Mouse (Mus musculus) midbrain, embryonic 11.5 days (tissue): ENCODE measurements around the gene Gmip. TPM values are rescaled to one million over a fixed set of nuclear protein-coding genes. Genes with fewer than 3 reads are reported as not detected.

ENCODE experiments used
- ATAC-seq: fragments of 200-750 bp; cut with Nextera tagmentation; 2 replicates; pipeline ENCODE4 v1.8.0; 2017; ENCODE audit warnings: moderate TSS enrichment, moderate library complexity; ENCODE audit not compliant: low FRiP score
- DNase-seq: peaks from one replicate; pipeline ENCODE4 v3.0.0; 2015; ENCODE audit warnings: low spot score; ENCODE audit errors: missing footprints
- H3K27ac ChIP-seq: fragments of 300-500 bp; sonication (generic); 2 replicates; pipeline ENCODE4 v1.5.1; 2014; ENCODE audit warnings: low read depth, low read length
- H3K27me3 ChIP-seq: fragments of 300-500 bp; sonication (generic); 2 replicates; pipeline ENCODE4 v1.6.1; 2014; ENCODE audit warnings: mild to moderate bottlenecking, low read length, moderate library complexity, mixed read lengths; ENCODE audit not compliant: control insufficient read depth, insufficient read depth
- H3K36me3 ChIP-seq: fragments of 300-500 bp; sonication (generic); 2 replicates; pipeline ENCODE4 v1.6.1; 2014; ENCODE audit warnings: mild to moderate bottlenecking, low read length, moderate library complexity, mixed read lengths; ENCODE audit not compliant: control insufficient read depth, insufficient read depth
- H3K4me1 ChIP-seq: fragments of 300-500 bp; sonication (generic); 2 replicates; pipeline ENCODE4 v1.6.1; 2014; ENCODE audit warnings: low read length; ENCODE audit not compliant: control insufficient read depth, insufficient read depth
- H3K4me2 ChIP-seq: fragments of 300-500 bp; sonication (generic); 2 replicates; pipeline ENCODE4 v1.6.1; 2014; ENCODE audit warnings: mild to moderate bottlenecking, moderate library complexity
- H3K4me3 ChIP-seq: fragments of 300-500 bp; sonication (generic); 2 replicates; pipeline ENCODE4 v1.5.1; 2014; ENCODE audit warnings: low read depth, low read length
- H3K9ac ChIP-seq: fragments of 300-500 bp; sonication (generic); 2 replicates; pipeline ENCODE4 v1.6.1; 2014; ENCODE audit warnings: low read length
- H3K9me3 ChIP-seq: fragments of 300-500 bp; sonication (generic); 2 replicates; pipeline ENCODE4 v1.6.1; 2016; ENCODE audit warnings: low read length; ENCODE audit not compliant: control insufficient read depth
- WGBS: fragments of 180-500 bp; shearing (Covaris S2); extraction: QIAGEN DNeasy Blood & Tissue Kit; methylation state at CpG from one replicate; pipeline ENCODE4 v1.1.7; 2014; 5-methylcytosine and 5-hydroxymethylcytosine counted together
- polyA plus RNA-seq: library from polyadenylated mRNA; unstranded; fragments of >200 nt; fragmentation: Nextera tagmentation; extraction: Ambion mirVana; gene quantifications from 2 replicates; pipeline ENCODE4 v1.2.1, GENCODE M21; 2014

The Gmip gene
- polyA plus RNA-seq, 1 experiment from 2014 or later: 7.8 TPM

DNA sequence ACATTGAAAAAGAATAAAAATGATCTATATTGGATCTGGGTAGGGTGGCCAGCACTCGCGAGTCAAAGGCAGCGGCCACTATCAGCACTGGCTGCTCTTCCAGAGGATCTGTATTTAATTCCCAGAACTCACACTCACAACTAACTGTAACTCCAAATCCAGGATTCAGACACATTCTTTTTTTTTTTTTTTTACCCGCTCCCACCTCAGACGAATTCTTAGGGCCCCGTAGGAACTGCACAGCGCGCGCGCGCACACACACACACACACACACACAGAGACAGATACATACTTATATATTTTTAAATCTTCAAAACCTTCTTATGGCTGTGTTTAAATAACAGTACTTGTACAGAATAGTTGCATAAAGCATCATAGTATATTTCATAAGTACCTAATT is 18.1 kb upstream of the Gmip start:
- ATAC-seq (no peak), DNase-seq (peak; percentile 83)
- peaks cover 9% of the 10 kb centered on the region for H3K36me3 ChIP-seq
- no peaks in the 10 kb centered on the region for H3K27me3 ChIP-seq
- H3K4me1 ChIP-seq: peaks cover 12% of the 10 kb centered on the region
- 41% methylated on average over 11 of the region's 11 CpGs for WGBS
- H3K27ac ChIP-seq: no peak overlapping the region
- peak overlapping the region; percentile 100 for H3K4me3 ChIP-seq
- no peaks in the 10 kb centered on the region for H3K9me3 ChIP-seq
- peak overlapping the region; percentile 83 for H3K4me2 ChIP-seq
- H3K9ac ChIP-seq: peak overlapping the region; percentile 95

DNA sequence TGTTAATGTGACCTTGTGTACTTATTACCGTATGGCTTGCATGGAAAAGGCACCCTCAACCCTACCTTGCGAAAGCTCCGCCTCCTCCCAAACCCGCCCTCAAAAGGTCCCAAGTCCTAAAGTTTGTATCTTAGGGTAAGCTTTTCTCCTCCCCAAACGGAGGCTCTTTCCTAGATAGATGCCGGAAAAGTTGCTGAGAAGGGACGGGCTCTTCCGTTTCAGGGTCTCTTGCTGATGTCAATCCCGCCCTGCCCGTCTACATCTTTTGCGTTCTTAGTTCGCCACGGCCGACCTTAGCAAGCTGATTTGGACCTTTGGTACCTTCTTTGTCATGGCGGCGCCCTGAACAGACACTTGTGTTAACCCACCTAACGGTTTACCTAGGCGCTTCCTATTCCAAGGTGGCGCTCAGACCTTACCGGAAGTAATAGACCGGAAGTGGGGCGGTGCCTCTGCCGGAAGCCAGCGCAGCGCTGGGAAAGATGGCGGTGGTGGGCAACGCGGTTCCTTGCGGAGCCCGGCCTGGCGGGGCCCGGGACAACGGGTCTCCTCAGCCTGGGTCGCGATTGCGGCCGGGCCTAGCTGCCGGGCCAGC is 17.6 kb upstream of the Gmip start, which contains the start of the genes Atp13a1 and Zfp866:
TSS of gene Atp13a1 (plus strand) at position 391 of the 595 bp plus-strand sequence.
TSS of gene Zfp866 (minus strand) at position 406 of the 595 bp plus-strand sequence.
- Histone ChIP-seq H3K4me1 (peaks cover 12% of the 10 kb centered on the region), H3K4me2 (peak within 1 kb of the TSS; percentile 83), H3K9me3 (no peaks in the 10 kb centered on the region), H3K27ac (peak within 1 kb of the TSS; percentile 51), H3K9ac (peak within 1 kb of the TSS; percentile 95), H3K27me3 (no peaks in the 10 kb centered on the region), H3K4me3 (peak within 1 kb of the TSS; percentile 100), H3K36me3 (peaks cover 9% of the 10 kb centered on the region)
- DNase-seq (peak; percentile 99), ATAC-seq (peak; percentile 96)
- WGBS: under 1% methylated on average over 38 of the region's 38 CpGs

DNA sequence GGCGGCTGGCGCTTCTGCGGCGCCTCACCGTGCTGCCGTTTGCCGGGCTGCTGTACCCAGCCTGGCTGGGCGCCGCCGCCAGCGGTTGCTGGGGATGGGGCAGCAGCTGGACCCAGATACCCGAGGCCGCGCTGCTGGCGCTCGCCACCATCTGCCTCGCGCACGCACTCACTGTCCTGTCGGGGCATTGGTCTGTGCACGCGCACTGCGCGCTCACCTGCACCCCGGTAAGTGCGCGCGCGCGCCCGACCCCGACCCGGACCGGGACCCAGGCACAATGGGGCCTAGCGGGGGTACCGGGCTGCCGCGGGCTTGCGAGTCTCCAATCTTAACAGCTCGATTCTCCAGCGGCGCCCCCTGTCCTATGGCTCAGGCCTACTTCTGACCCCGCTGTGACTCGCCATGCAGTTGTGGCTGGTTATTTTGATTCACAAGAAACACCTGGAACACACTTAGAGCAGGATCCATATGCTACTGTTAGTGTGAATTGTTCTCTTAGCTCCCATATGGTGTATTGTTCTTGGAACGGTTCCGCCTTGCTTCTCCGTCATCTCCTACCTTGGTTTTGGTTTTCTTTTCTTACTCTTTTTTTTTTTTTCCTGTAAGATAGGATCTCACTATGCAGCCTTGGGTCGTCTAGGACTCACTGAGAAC is 16.9 kb upstream of the Gmip start:
- ATAC-seq (peak; percentile 78), DNase-seq (peak; percentile 90)
- Histone ChIP-seq H3K4me1 (peaks cover 12% of the 10 kb centered on the region), H3K27me3 (no peaks in the 10 kb centered on the region), H3K9ac (peak overlapping the region; percentile 95), H3K4me3 (peak overlapping the region; percentile 100), H3K36me3 (peaks cover 13% of the 10 kb centered on the region), H3K4me2 (peak overlapping the region; percentile 83), H3K9me3 (no peaks in the 10 kb centered on the region), H3K27ac (peak overlapping the region; percentile 51)
- WGBS: 0% methylated on average over 39 of the region's 48 CpGs

- ATAC-seq (no peak), DNase-seq (no peak)
- Histone ChIP-seq H3K9ac (no peak overlapping the region), H3K4me2 (no peak overlapping the region), H3K27me3 (no peaks in the 10 kb centered on the region), H3K4me1 (peaks cover 12% of the 10 kb centered on the region), H3K36me3 (peaks cover 30% of the 10 kb centered on the region), H3K4me3 (no peak overlapping the region), H3K9me3 (no peaks in the 10 kb centered on the region), H3K27ac (no peak overlapping the region)
- WGBS: 88% methylated on average over 4 of the region's 4 CpGs
Measured at GRCm38 (mm10) chr8:69793666-69794065, 14.8 kb upstream of the Gmip start.

DNA sequence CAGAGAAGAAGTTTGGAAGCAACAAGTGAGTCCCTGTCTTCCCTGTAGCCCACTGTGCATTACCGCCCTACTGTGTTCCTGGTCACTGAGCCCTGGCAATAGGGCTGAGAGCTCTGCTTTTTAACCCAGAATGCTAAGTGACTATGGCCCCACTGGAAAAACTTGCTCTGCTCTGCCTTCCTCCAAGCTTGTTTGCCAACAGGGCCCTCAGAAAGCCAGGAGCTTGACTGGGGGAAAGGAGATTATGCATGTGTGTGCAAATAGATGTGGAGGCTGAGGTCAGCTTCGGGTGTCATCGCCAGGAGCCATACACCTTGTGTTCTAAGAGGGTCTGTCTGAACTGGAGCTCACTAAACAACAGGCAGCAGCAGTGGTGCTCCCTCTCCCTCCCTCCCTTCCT is 14.4 kb upstream of the Gmip start:
- Histone ChIP-seq H3K9me3 (no peaks in the 10 kb centered on the region), H3K36me3 (peaks cover 34% of the 10 kb centered on the region), H3K4me3 (no peak overlapping the region), H3K4me1 (peaks cover 12% of the 10 kb centered on the region), H3K27ac (no peak overlapping the region), H3K4me2 (no peak overlapping the region), H3K9ac (no peak overlapping the region), H3K27me3 (no peaks in the 10 kb centered on the region)
- WGBS: 96% methylated on average over 3 of the region's 3 CpGs
- ATAC-seq (no peak), DNase-seq (no peak)

GRCm38 (mm10) chr8:69794901-69795300 is 13.6 kb upstream of the Gmip start:
- Histone ChIP-seq H3K36me3 (peaks cover 41% of the 10 kb centered on the region), H3K9me3 (no peaks in the 10 kb centered on the region), H3K9ac (no peak overlapping the region), H3K4me3 (no peak overlapping the region), H3K4me1 (peaks cover 12% of the 10 kb centered on the region), H3K27me3 (no peaks in the 10 kb centered on the region), H3K4me2 (no peak overlapping the region), H3K27ac (no peak overlapping the region)
- peak; percentile 51 for DNase-seq
- ATAC-seq: no peak
- WGBS: 98% methylated on average over 6 of the region's 6 CpGs

DNA sequence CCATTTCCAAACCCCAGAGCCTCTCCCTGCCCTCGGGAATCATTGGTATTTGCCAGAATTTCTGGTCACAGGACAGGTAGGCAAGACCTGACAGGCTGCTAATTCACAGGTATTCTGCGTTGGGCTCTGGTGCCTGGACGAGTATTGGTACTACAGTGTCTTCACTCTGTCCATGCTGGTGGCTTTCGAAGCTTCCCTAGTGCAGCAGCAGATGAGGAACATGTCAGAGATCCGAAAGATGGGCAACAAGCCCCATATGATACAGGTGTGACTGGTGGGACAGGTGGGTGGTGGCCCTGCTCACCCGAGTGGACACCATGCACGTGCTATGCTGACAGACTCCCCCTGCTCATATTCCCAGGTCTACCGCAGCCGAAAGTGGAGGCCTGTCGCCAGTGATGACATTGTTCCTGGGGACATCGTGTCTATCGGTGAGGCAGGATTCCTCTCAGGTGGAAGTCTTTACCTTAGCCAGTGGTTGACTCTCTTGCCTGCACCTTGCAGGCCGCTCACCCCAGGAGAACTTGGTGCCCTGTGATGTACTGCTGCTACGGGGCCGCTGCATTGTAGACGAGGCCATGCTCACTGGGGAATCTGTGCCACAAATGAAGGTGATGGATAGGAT is 11.6 kb upstream of the Gmip start:
- 93% methylated on average over 16 of the region's 16 CpGs for WGBS
- Histone ChIP-seq H3K27ac (no peak overlapping the region), H3K4me3 (no peak overlapping the region), H3K4me1 (peaks cover 9% of the 10 kb centered on the region), H3K9me3 (no peaks in the 10 kb centered on the region), H3K9ac (no peak overlapping the region), H3K4me2 (no peak overlapping the region), H3K36me3 (peaks cover 52% of the 10 kb centered on the region), H3K27me3 (no peaks in the 10 kb centered on the region)
- ATAC-seq: no peak
- no peak for DNase-seq

DNA sequence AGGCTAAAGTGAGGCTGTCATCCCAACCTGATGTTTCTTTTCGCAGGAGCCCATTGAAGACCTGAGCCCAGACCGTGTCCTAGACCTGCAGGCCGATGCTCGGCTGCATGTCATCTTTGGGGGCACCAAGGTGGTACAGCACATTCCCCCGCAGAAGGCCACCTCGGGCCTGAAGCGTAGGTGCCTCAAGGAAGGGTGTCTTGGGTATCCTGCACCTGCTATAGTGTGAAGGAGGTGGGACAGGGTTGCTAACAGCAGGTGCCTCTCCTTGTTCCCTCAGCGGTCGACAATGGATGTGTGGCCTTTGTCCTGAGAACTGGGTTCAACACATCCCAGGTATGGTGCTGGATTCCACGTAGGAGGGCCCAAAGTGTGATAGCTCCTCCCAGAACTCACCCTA is 10.8 kb upstream of the Gmip start:
- WGBS: 93% methylated on average over 10 of the region's 10 CpGs
- ATAC-seq: no peak
- H3K4me2 ChIP-seq: no peak overlapping the region
- peaks cover 1% of the 10 kb centered on the region for H3K4me1 ChIP-seq
- H3K27ac ChIP-seq: no peak overlapping the region
- H3K36me3 ChIP-seq: peaks cover 60% of the 10 kb centered on the region
- DNase-seq: peak; percentile 73
- no peak overlapping the region for H3K4me3 ChIP-seq
- no peak overlapping the region for H3K9ac ChIP-seq
- H3K9me3 ChIP-seq: no peaks in the 10 kb centered on the region
- H3K27me3 ChIP-seq: no peaks in the 10 kb centered on the region

DNA sequence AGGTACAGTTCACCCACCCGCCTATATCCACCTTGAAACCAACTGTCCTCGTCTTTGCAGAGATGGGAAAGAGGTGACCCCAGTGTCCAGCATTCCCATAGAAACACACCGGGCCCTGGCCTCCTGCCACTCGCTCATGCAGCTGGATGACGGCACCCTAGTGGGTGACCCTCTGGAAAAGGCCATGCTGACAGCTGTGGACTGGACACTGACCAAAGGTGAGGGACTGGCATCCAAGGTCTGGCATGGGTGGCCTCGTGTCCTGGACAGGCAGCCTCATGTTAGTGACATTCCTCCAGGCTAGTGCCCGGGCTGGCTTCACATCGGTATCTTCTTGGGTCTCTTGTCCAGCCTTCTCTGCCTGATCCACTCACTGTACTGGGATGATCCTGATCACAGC is 9.2 kb upstream of the Gmip start:
- WGBS: 93% methylated on average over 8 of the region's 8 CpGs
- H3K27me3 ChIP-seq: no peaks in the 10 kb centered on the region
- no peaks in the 10 kb centered on the region for H3K4me1 ChIP-seq
- no peak overlapping the region for H3K9ac ChIP-seq
- peaks cover 67% of the 10 kb centered on the region for H3K36me3 ChIP-seq
- H3K27ac ChIP-seq: no peak overlapping the region
- no peak for ATAC-seq
- H3K9me3 ChIP-seq: no peaks in the 10 kb centered on the region
- H3K4me3 ChIP-seq: no peak overlapping the region
- H3K4me2 ChIP-seq: no peak overlapping the region
- peak; percentile 31 for DNase-seq
